Mouse (Mus musculus) lung, postnatal 0 days (tissue): ENCODE results near the gene Bmi1.

Source experiments
- CTCF ChIP-seq: IDR thresholded peaks from 2 replicates; pipeline ENCODE4 v1.5.1; 2016; ENCODE audit warnings: antibody characterized with exemption, mild to moderate bottlenecking
- EP300 ChIP-seq: IDR thresholded peaks from 2 replicates; pipeline ENCODE4 v1.6.1; 2016; ENCODE audit warnings: antibody characterized with exemption, mild to moderate bottlenecking, control low read depth

GRCm38 (mm10) chr2:18731718-18732117 is 54.9 kb downstream of the Bmi1 start:
- TF ChIP-seq CTCF = no peak
- TF ChIP-seq EP300 = no peak
